Mouse (Mus musculus) brain, embryonic 14.5 days (tissue): ENCODE measurements at regions not wholly inside any gene's neighbourhood (a gene's known extent, or its start where the extent isn't known, plus 50 kb on each side); places are given as distances from the start of the nearest gene placed in this dataset.

Experiments used
- CTCF ChIP-seq: fragments of 200-500 bp; IDR thresholded peaks from 2 replicates; pipeline ENCODE4 v1.5.1; 2012; ENCODE audit warnings: inconsistent platforms, mild to moderate bottlenecking, moderate library complexity, borderline replicate concordance; ENCODE audit not compliant: insufficient read depth, insufficient read length; ENCODE audit errors: extremely low read depth
- POLR2A ChIP-seq: fragments of 200-500 bp; IDR thresholded peaks from 2 replicates; pipeline ENCODE4 v1.6.1; 2012; ENCODE audit warnings: mild to moderate bottlenecking, inconsistent platforms, borderline replicate concordance; ENCODE audit not compliant: poor library complexity, insufficient read depth, insufficient read length, severe bottlenecking; ENCODE audit errors: extremely low read depth

DNA sequence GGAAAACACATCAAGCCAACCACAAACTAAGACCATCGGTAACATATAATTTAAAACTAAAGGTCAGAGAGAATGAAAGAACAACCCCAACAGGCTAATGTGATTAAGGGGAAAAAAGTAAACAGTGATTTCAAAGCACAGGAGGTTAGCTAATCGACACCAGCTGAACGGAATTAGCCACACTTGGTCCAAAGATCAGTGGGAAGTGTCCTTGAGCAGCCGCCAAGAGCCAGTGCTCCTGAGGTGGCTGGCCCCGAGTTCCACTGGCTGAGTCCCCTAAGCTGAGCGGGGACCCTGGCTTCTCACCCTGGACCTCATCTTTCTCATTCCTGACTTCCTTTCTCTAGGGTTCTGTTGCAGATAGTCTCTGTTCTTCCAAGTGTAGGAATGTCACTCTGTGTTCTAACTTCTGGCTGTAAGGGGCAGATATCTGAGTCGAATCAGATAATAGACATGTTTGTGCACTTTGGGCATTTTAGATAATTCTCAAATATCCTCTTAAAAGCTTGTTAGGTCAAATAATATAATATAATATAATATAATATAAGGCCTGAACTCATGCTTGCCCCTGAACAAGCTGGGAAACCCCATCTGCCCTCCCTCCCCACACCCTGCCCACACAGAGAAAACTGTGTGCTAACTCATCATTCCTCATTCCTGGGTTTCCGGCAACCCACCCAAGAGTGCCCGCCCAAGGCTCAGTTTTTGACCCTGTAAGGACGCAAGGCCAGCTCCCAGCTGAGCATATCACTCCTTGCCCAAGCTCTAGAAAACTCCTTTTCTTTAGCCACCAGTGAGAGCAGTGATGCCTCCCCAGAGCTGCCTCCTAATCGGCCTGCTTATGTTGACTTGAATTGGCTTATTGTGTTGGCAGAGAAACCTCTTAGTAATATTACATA, 137.3 kb upstream of the Krr1 start:
- TF ChIP-seq POLR2A, result no peak
- TF ChIP-seq CTCF, result no peak
